Mouse (Mus musculus) MEL (cell line): ENCODE data around the gene Slc16a1. TPM values are rescaled to one million over a fixed set of nuclear protein-coding genes. Genes with fewer than 3 reads are reported as not detected.

Source experiments
- DNase-seq: peaks from one replicate; pipeline ENCODE4 v3.0.0; 2011; ENCODE audit warnings: low read depth, low spot score
- H3K27ac ChIP-seq: 2 replicates; pipeline ENCODE4 v1.5.1; 2012; ENCODE audit warnings: low read depth, mild to moderate bottlenecking, control low read depth, low read length, moderate library complexity; ENCODE audit not compliant: control insufficient read depth
- H3K27me3 ChIP-seq, 2 experiments: fragments of 150-350 bp in 1 of 2; sonication (generic) in 1 of 2; 2 replicates each; pipeline ENCODE4 v1.6.1; 2012; ENCODE audit warnings: low read length in 2 of 2, mild to moderate bottlenecking in 2 of 2, improper control_type of control experiment in 1 of 2, moderate library complexity in 1 of 2; ENCODE audit not compliant: insufficient read depth in 2 of 2, control insufficient read depth in 1 of 2
- H3K36me3 ChIP-seq, 2 experiments: 2 replicates each; pipeline ENCODE4 v1.6.1; 2012 to 2014; ENCODE audit warnings: low read length in 2 of 2, improper control_type of control experiment in 1 of 2, inconsistent platforms in 1 of 2, mild to moderate bottlenecking in 1 of 2; ENCODE audit not compliant: insufficient read depth in 2 of 2, control insufficient read depth in 1 of 2
- H3K4me1 ChIP-seq, 2 experiments: fragments of 150-350 bp in 1 of 2; sonication (generic) in 1 of 2; 2 replicates each; pipeline ENCODE4 v1.6.1; 2012; ENCODE audit warnings: low read length in 2 of 2, improper control_type of control experiment in 1 of 2, mild to moderate bottlenecking in 1 of 2; ENCODE audit not compliant: insufficient read depth in 2 of 2, control insufficient read depth in 1 of 2
- H3K4me3 ChIP-seq, 2 experiments: fragments of 150-350 bp in 1 of 2; sonication (generic) in 1 of 2; 2 replicates each; pipeline ENCODE4 v1.5.1; 2012; ENCODE audit warnings: low read depth in 2 of 2, low read length in 2 of 2, mild to moderate bottlenecking in 2 of 2, moderate library complexity in 2 of 2, control low read depth in 1 of 2, improper control_type of control experiment in 1 of 2; ENCODE audit not compliant: control insufficient read depth in 1 of 2, insufficient read depth in 1 of 2
- H3K79me2 ChIP-seq: 2 replicates; pipeline ENCODE4 v1.6.1; 2012; ENCODE audit warnings: mild to moderate bottlenecking, low read length, moderate library complexity; ENCODE audit not compliant: control insufficient read depth, poor library complexity, insufficient read depth
- H3K9ac ChIP-seq: 2 replicates; pipeline ENCODE4 v1.6.1; 2012; ENCODE audit warnings: low read depth, mild to moderate bottlenecking, control low read depth, low read length, moderate library complexity; ENCODE audit not compliant: control insufficient read depth, poor library complexity, severe bottlenecking
- H3K9me3 ChIP-seq: fragments of 150-350 bp; sonication (generic); replicated peaks from 2 replicates; pipeline ENCODE4 v1.6.1; 2012; ENCODE audit warnings: mild to moderate bottlenecking, low read length, improper control_type of control experiment, moderate library complexity; ENCODE audit not compliant: insufficient read depth
- BHLHE40 ChIP-seq: IDR thresholded peaks from 2 replicates; pipeline ENCODE4 v1.6.1; 2012; ENCODE audit warnings: low read depth, mild to moderate bottlenecking, inconsistent platforms, low read length, improper control_type of control experiment, borderline replicate concordance
- CHD2 ChIP-seq: IDR thresholded peaks from 2 replicates; pipeline ENCODE4 v1.6.1; 2011; ENCODE audit warnings: low read length, improper control_type of control experiment
- CTCF ChIP-seq, 3 experiments: IDR thresholded peaks in 2 of 3; conservative IDR thresholded peaks in 1 of 3; 2 replicates each; pipeline ENCODE4 v1.5.1; 2011 to 2012; ENCODE audit warnings: low read length in 3 of 3, low read depth in 2 of 3, mild to moderate bottlenecking in 2 of 3, improper control_type of control experiment in 1 of 3, inconsistent platforms in 1 of 3, mixed read lengths in 1 of 3, moderate library complexity in 1 of 3; ENCODE audit not compliant: control insufficient read depth in 1 of 3, insufficient read depth in 1 of 3, poor library complexity in 1 of 3, severe bottlenecking in 1 of 3
- EP300 ChIP-seq, 2 experiments: IDR thresholded peaks; 2 replicates each; pipeline ENCODE4 v1.6.1; 2011; ENCODE audit warnings: improper control_type of control experiment in 2 of 2, low read length in 2 of 2, low read depth in 1 of 2, mild to moderate bottlenecking in 1 of 2
- ETS1 ChIP-seq: IDR thresholded peaks from 2 replicates; pipeline ENCODE4 v1.6.1; 2012; ENCODE audit warnings: low read depth, mild to moderate bottlenecking, inconsistent platforms, low read length, improper control_type of control experiment, moderate library complexity
- MAX ChIP-seq: IDR thresholded peaks from 2 replicates; pipeline ENCODE4 v1.6.1; 2011; ENCODE audit warnings: low read length, improper control_type of control experiment
- MAZ ChIP-seq: IDR thresholded peaks from 2 replicates; pipeline ENCODE4 v1.6.1; 2012; ENCODE audit warnings: low read depth, mild to moderate bottlenecking, inconsistent platforms, low read length, improper control_type of control experiment
- MEF2A ChIP-seq: IDR thresholded peaks from 2 replicates; pipeline ENCODE4 v1.6.1; 2014; ENCODE audit warnings: low read depth, mild to moderate bottlenecking, inconsistent platforms, low read length, improper control_type of control experiment; ENCODE audit not compliant: poor library complexity, insufficient replicate concordance, severe bottlenecking; ENCODE audit errors: extremely low read depth
- NRF1 ChIP-seq: IDR thresholded peaks from 2 replicates; pipeline ENCODE4 v1.6.1; 2014; ENCODE audit warnings: low read depth, mild to moderate bottlenecking, inconsistent platforms, low read length, improper control_type of control experiment, moderate library complexity; ENCODE audit not compliant: poor library complexity, insufficient read depth, severe bottlenecking
- POLR2A ChIP-seq, 2 experiments: IDR thresholded peaks; 2 replicates each; pipeline ENCODE4 v1.6.1; 2011 to 2012; ENCODE audit warnings: low read length in 2 of 2, mild to moderate bottlenecking in 2 of 2, control low read depth in 1 of 2, improper control_type of control experiment in 1 of 2, low read depth in 1 of 2, moderate library complexity in 1 of 2; ENCODE audit not compliant: control insufficient read depth in 1 of 2, insufficient read depth in 1 of 2, poor library complexity in 1 of 2
- POLR2AphosphoS2 ChIP-seq: IDR thresholded peaks from 2 replicates; pipeline ENCODE4 v1.6.1; 2011; ENCODE audit warnings: low read length, improper control_type of control experiment
- RAD21 ChIP-seq: IDR thresholded peaks from 2 replicates; pipeline ENCODE4 v1.6.1; 2011; ENCODE audit warnings: mild to moderate bottlenecking, low read depth, low read length, improper control_type of control experiment
- SIN3A ChIP-seq: IDR thresholded peaks from 2 replicates; pipeline ENCODE4 v1.6.1; 2012; ENCODE audit warnings: low read length, improper control_type of control experiment, inconsistent platforms
- SMC3 ChIP-seq: IDR thresholded peaks from 2 replicates; pipeline ENCODE4 v1.6.1; 2011; ENCODE audit warnings: low read depth, low read length, improper control_type of control experiment
- TAL1 ChIP-seq: IDR thresholded peaks from 2 replicates; pipeline ENCODE4 v1.6.1; 2012; ENCODE audit warnings: mild to moderate bottlenecking, inconsistent platforms, low read length, moderate library complexity, mixed read lengths
- USF1 ChIP-seq: IDR thresholded peaks from 2 replicates; pipeline ENCODE4 v1.6.1; 2014; ENCODE audit warnings: low read depth, mild to moderate bottlenecking, inconsistent platforms, low read length, improper control_type of control experiment, moderate library complexity
- USF2 ChIP-seq, 2 experiments: IDR thresholded peaks; 2 replicates each; pipeline ENCODE4 v1.6.1; 2011 to 2012; ENCODE audit warnings: improper control_type of control experiment in 2 of 2, low read length in 2 of 2, borderline replicate concordance in 1 of 2, inconsistent platforms in 1 of 2, low read depth in 1 of 2, mild to moderate bottlenecking in 1 of 2; ENCODE audit not compliant: insufficient read depth in 1 of 2
- ZC3H11A ChIP-seq: IDR thresholded peaks from 2 replicates; pipeline ENCODE4 v1.6.1; 2012; ENCODE audit warnings: low read depth, mild to moderate bottlenecking, inconsistent platforms, low read length, improper control_type of control experiment
- ZMIZ1 ChIP-seq: IDR thresholded peaks from 2 replicates; pipeline ENCODE4 v1.6.1; 2012; ENCODE audit warnings: low read depth, mild to moderate bottlenecking, inconsistent platforms, low read length, improper control_type of control experiment, moderate library complexity
- polyA plus RNA-seq, 2 experiments: library from polyadenylated mRNA; stranded (reverse) in 1 of 2; unstranded in 1 of 2; fragments of >175 nt in 1 of 2; fragments of >200 nt in 1 of 2; gene quantifications; 2 replicates each; pipeline versions ENCODE4 v1.2.1 to v1.2.4; 2012; ENCODE audit warnings: low replicate concordance in 2 of 2, low read depth in 1 of 2; ENCODE audit not compliant: insufficient read length in 2 of 2, insufficient read depth in 1 of 2, missing spikeins in 1 of 2
- total RNA-seq: library from RNA; depleted of rRNA; stranded (reverse); fragments of 300-350 nt; gene quantifications from 2 replicates; pipeline ENCODE4 v1.2.3, GENCODE M21; 2012

Slc16a1 gene
- total and polyA plus RNA-seq, 3 experiments: 43.7 to 128 (median 96.1) TPM

DNA sequence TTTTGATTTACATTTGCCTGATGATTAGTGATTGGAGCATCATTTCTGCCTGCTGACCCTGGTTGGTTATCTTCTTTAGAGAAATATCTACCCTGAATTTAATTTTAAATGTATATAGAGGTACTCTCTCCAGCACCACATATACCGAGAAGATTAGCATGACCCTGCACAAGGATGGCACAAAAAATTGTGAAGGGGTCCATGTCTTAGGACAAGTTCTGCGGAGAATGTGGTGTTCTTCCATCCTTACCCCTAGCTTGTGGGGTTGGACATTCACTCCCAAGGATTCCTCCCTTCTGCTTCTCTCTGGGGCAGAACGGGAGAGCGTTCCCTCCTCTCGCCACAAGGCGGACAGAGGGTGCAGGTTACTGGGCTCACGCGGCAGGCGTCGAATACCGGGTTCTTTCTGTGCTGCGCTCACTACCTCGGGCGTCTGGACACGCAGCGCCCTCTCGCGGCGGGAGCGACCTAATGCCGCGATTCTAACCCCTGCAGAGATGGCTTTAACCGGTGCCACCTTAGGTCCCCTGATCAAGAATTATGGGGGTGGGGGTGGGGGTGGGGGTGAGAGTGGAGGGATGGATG is 62.4 kb downstream of the Slc16a1 start:
- no peak overlapping the region for H3K4me3 ChIP-seq
- no peak overlapping the region for H3K27ac ChIP-seq
- H3K27me3 ChIP-seq: no peaks in the 10 kb centered on the region; a peak in 1 of 4 replicates
- H3K79me2 ChIP-seq: no peaks in the 10 kb centered on the region
- TF ChIP-seq ZMIZ1: no peak
- peak; percentile 62 for TF ChIP-seq SMC3
- TF ChIP-seq MAX: peak; percentile 76
- peak; percentile 63 for TF ChIP-seq RAD21
- peak; percentile 56 to 87 (median 85) for TF ChIP-seq CTCF (IDR thresholded peaks at IDR 0.05 in 2 of 3, conservative IDR thresholded peaks at IDR 0.05 in 1 of 3; ENCODE audit: control insufficient read depth in 1 of 3, insufficient read depth in 1 of 3, low read depth in 2 of 3, low read length in 3 of 3, poor library complexity in 1 of 3, severe bottlenecking in 1 of 3)
- peak; percentile 47; the same call in 1 of the 2 replicates for TF ChIP-seq ZC3H11A
- H3K9me3 ChIP-seq: no peaks in the 10 kb centered on the region
- no peaks in the 10 kb centered on the region for H3K36me3 ChIP-seq
- no peaks in the 10 kb centered on the region for H3K4me1 ChIP-seq
- H3K9ac ChIP-seq: no peak overlapping the region
- peak; percentile 75 for DNase-seq

DNA sequence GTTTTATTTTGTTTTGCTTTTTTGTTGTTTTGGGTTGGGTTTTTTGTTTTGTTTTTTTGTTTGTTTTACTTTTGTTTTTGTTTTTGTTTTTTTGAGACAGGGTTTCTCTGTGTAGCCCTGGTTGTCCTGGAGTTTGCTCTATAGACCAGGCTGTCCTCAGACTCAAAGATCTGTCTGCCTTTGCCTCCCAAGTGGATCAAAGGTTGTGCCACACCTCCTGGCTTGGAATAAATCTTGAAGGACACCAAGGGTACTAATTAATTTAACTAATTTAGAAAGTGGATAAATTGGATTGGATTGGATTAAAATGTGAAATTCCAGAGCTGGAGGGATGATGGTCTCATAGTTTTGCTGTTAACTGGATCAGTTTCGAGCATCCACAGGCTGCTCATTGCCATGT is 63.3 kb downstream of the Slc16a1 start:
- no peak overlapping the region for H3K27ac ChIP-seq
- H3K4me3 ChIP-seq: no peak overlapping the region
- no peaks in the 10 kb centered on the region for H3K79me2 ChIP-seq
- H3K27me3 ChIP-seq: no peaks in the 10 kb centered on the region; a peak in 1 of 4 replicates
- H3K4me1 ChIP-seq: no peaks in the 10 kb centered on the region
- TF ChIP-seq NRF1 (no peak), ETS1 (no peak), TAL1 (no peak), POLR2A (IDR thresholded peaks at IDR 0.05; ENCODE audit: control insufficient read depth in 1 of 2, insufficient read depth in 1 of 2, low read depth in 1 of 2, low read length in 2 of 2, poor library complexity in 1 of 2) (no peak), USF1 (no peak), EP300 (IDR thresholded peaks at IDR 0.05; ENCODE audit: low read depth in 1 of 2, low read length in 2 of 2) (no peak), MAZ (no peak), CHD2 (no peak), SMC3 (no peak), SIN3A (no peak), CTCF (IDR thresholded peaks at IDR 0.05 in 2 of 3, conservative IDR thresholded peaks at IDR 0.05 in 1 of 3; ENCODE audit: control insufficient read depth in 1 of 3, insufficient read depth in 1 of 3, low read depth in 2 of 3, low read length in 3 of 3, poor library complexity in 1 of 3, severe bottlenecking in 1 of 3) (no peak), BHLHE40 (no peak), MEF2A (no peak), USF2 (IDR thresholded peaks at IDR 0.05; ENCODE audit: borderline replicate concordance in 1 of 2, insufficient read depth in 1 of 2, low read depth in 1 of 2, low read length in 2 of 2) (no peak), POLR2AphosphoS2 (no peak)
- no peaks in the 10 kb centered on the region for H3K36me3 ChIP-seq
- no peak for DNase-seq
- H3K9me3 ChIP-seq: no peaks in the 10 kb centered on the region
- H3K9ac ChIP-seq: no peak overlapping the region
